Mouse (Mus musculus): Measurements from ENCODE around the gene Nlk. TPM values are rescaled to one million over a fixed set of nuclear protein-coding genes. Genes with fewer than 3 reads are reported as not detected.
A peak's percentile ranks its signal among the peaks of the same experiment; 100 is the strongest.

Gene Nlk
- polyA plus RNA-seq, 1 experiment from 2014 or later = 18.5 TPM

- 0 out of 2 replicates have a peak, but pooled peaks cover 2% of the 10 kb centered on the region for H3K4me1 ChIP-seq
- H3K27ac ChIP-seq (replicated peaks) = no peak overlapping the region
- DNase-seq (ENCODE audit: low spot score) = no peak
- no peaks in the 10 kb centered on the region for H3K36me3 ChIP-seq
- H3K27me3 ChIP-seq (ENCODE audit: low read depth, poor library complexity, severe bottlenecking) = no peaks in the 10 kb centered on the region
- WGBS = 83% methylated on average over 2 of the region's 2 CpGs
- no peaks in the 10 kb centered on the region for H3K9me3 ChIP-seq (replicated peaks)
- no peak overlapping the region for H3K4me3 ChIP-seq
Observed at GRCm38 (mm10) chr11:78721419-78721818, 24.2 kb upstream of the Nlk start.

- H3K4me3 ChIP-seq = no peak overlapping the region
- no peaks in the 10 kb centered on the region for H3K9me3 ChIP-seq (replicated peaks)
- 0 out of 2 replicates have a peak, but pooled peaks cover 2% of the 10 kb centered on the region for H3K4me1 ChIP-seq
- no peaks in the 10 kb centered on the region for H3K36me3 ChIP-seq
- WGBS = 65% methylated on average over 4 of the region's 4 CpGs
- H3K27me3 ChIP-seq (ENCODE audit: low read depth, poor library complexity, severe bottlenecking) = no peaks in the 10 kb centered on the region
- no peak overlapping the region for H3K27ac ChIP-seq (replicated peaks)
- no peak for DNase-seq (ENCODE audit: low spot score)
Observed at GRCm38 (mm10) chr11:78717655-78718054, 20.5 kb upstream of the Nlk start.

DNA sequence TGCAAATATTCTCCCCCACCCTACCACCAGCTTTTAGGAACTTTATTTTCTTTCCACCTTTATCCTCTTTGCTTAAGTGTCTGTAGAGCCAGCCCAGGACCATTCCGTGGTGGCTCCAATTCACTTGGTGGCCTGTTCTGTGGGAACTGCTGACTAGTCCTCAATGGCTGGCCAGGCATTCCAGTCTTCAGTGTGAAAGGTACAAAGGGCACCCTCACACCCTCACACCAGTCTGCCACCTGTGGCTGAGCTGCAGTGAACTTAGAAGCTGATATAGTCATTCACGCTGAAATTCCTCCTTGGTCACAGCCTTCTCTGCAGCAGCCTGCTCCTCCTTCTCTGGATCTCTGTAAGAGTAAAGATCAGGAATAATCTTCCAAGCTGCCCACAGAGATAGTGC lies 11.5 kb upstream of the Nlk start:
- 87% methylated on average over 2 of the region's 2 CpGs for WGBS
- DNase-seq (ENCODE audit: low spot score) = no peak

DNA sequence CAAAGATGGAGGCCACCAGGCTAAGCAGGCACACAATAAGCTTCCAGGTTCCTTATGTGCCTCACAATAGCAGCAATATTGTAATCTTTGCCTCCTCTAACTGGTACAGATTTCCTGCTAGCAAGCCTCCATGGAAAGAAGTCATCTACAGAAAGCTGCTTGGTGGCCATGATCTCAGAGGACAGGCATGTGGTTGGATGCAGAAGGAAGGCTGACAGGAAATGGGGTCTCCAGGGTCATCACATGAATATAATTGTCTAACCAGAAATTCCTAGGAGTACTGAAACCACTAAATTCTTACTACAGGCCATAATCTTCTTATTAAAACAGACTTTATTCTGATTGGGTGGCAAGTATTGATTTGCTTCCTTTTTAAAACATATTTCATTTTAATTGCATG lies 8.9 kb upstream of the Nlk start:
- H3K27me3 ChIP-seq (ENCODE audit: low read depth, poor library complexity, severe bottlenecking) = no peaks in the 10 kb centered on the region
- H3K9me3 ChIP-seq (replicated peaks) = no peaks in the 10 kb centered on the region

More for the DNA sequence above, 11.5 kb upstream of the Nlk start:
- Histone ChIP-seq H3K4me1 (no peaks in the 10 kb centered on the region), H3K4me3 (no peak overlapping the region), H3K27ac (replicated peaks) (no peak overlapping the region), H3K36me3 (no peaks in the 10 kb centered on the region), H3K9me3 (replicated peaks) (no peaks in the 10 kb centered on the region), H3K27me3 (ENCODE audit: low read depth, poor library complexity, severe bottlenecking) (no peaks in the 10 kb centered on the region)

DNA sequence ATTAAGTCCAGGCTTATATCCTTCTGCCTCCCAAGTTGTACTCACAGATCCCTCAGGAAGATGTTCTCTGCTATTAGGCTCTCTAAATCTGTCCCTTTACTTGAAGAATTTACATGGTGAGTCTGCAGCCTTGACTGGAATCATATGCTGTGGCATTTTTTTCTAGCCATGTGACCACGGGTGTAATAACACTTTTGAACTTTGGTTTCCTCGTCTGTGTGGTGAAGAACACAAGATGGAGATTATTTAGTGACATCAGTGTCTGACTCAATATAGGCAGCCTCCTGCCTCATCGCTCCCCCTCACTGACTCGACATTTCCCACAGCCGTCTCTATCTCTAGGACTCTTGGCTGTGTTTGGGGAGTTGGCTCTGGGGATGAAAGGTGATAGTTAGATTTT lies 5.9 kb upstream of the Nlk start:
- DNase-seq (ENCODE audit: low spot score) = no peak
- no peaks in the 10 kb centered on the region for H3K4me1 ChIP-seq
- no peak overlapping the region for H3K27ac ChIP-seq (replicated peaks)
- no peak overlapping the region for H3K4me3 ChIP-seq
- no peaks in the 10 kb centered on the region for H3K9me3 ChIP-seq (replicated peaks)
- 87% methylated on average over 5 of the region's 5 CpGs for WGBS
- H3K36me3 ChIP-seq = no peaks in the 10 kb centered on the region
- H3K27me3 ChIP-seq (ENCODE audit: low read depth, poor library complexity, severe bottlenecking) = peaks cover 5% of the 10 kb centered on the region; the same call in 1 of the 2 replicates

More for the DNA sequence above, 8.9 kb upstream of the Nlk start:
- no peak for DNase-seq (ENCODE audit: low spot score)
- Histone ChIP-seq H3K27ac (replicated peaks) (no peak overlapping the region), H3K36me3 (no peaks in the 10 kb centered on the region), H3K4me3 (no peak overlapping the region), H3K4me1 (no peaks in the 10 kb centered on the region)

DNA sequence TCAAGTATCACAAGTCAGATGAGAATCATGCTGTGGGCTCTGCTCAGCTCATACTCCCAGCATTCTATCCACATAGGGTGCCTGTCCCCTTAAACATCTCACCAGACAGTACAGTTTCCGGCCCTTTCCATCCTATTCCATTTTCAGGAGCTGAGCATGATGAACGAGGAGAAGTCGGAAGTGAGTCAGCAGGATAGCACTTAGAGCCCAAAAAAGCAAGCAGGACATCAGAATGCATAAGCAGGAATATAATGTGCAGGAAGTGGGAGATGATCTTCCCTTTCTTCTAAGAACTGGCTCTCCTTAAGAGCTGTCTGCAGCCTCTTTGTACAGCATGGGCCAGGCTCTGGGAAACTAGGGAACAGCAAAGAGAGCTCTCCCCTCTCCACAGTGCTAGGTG lies 5.1 kb upstream of the Nlk start:
- DNase-seq (ENCODE audit: low spot score) = no peak
- H3K36me3 ChIP-seq = no peaks in the 10 kb centered on the region
- no peaks in the 10 kb centered on the region for H3K9me3 ChIP-seq (replicated peaks)
- WGBS = 85% methylated on average over 3 of the region's 3 CpGs
- H3K27ac ChIP-seq (replicated peaks) = no peak overlapping the region
- peaks cover 5% of the 10 kb centered on the region; the same call in 1 of the 2 replicates for H3K27me3 ChIP-seq (ENCODE audit: low read depth, poor library complexity, severe bottlenecking)
- H3K4me1 ChIP-seq = no peaks in the 10 kb centered on the region
- no peak overlapping the region for H3K4me3 ChIP-seq

- H3K27me3 ChIP-seq (ENCODE audit: low read depth, poor library complexity, severe bottlenecking) = peaks cover 5% of the 10 kb centered on the region; the same call in 1 of the 2 replicates
- peak; percentile 86 for DNase-seq (ENCODE audit: low spot score)
- H3K36me3 ChIP-seq = peaks cover 10% of the 10 kb centered on the region
- peaks cover 34% of the 10 kb centered on the region for H3K4me1 ChIP-seq
- peak overlapping the region; percentile 95 for H3K27ac ChIP-seq (replicated peaks)
- H3K4me3 ChIP-seq = peak overlapping the region; percentile 92
- WGBS = under 1% methylated on average over 12 of the region's 12 CpGs
- H3K9me3 ChIP-seq (replicated peaks) = no peaks in the 10 kb centered on the region
Observed at GRCm38 (mm10) chr11:78697753-78698171, 589 bp upstream of the Nlk start.

- no peak for DNase-seq (ENCODE audit: low spot score)
- H3K27ac ChIP-seq (replicated peaks) = no peak overlapping the region; the same call in 1 of the 2 replicates
- no peaks in the 10 kb centered on the region for H3K27me3 ChIP-seq (ENCODE audit: low read depth, poor library complexity, severe bottlenecking)
- H3K9me3 ChIP-seq (replicated peaks) = no peaks in the 10 kb centered on the region
- 81% methylated on average over 3 of the region's 3 CpGs for WGBS
- peak overlapping the region; percentile 92; the same call in 1 of the 2 replicates for H3K4me3 ChIP-seq
- H3K36me3 ChIP-seq = peaks cover 10% of the 10 kb centered on the region
- H3K4me1 ChIP-seq = peaks cover 52% of the 10 kb centered on the region
Observed at GRCm38 (mm10) chr11:78694249-78694648, 2.9 kb downstream of the Nlk start.

DNA sequence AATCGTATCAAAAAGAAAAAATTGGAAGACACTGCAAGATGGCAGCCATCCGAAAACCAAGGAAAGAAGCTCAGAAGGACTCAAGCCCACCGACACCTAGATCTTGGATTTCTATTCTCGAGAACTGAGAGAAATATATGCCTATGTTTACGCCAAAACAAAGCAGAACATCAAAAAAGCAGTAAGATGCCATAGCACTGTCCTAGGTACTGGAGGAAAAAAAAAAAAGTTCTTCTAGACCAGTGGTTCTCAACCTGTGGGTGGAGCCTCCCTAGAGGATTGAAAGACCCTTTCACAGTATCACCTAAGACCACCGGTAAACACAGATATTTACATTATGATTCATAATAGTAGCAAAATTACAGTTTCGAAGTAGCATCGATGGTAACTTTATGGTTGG lies 3.9 kb downstream of the Nlk start:
- Histone ChIP-seq H3K9me3 (replicated peaks) (no peaks in the 10 kb centered on the region), H3K27ac (replicated peaks) (no peak overlapping the region), H3K36me3 (peaks cover 10% of the 10 kb centered on the region), H3K4me3 (no peak overlapping the region), H3K27me3 (ENCODE audit: low read depth, poor library complexity, severe bottlenecking) (no peaks in the 10 kb centered on the region), H3K4me1 (peaks cover 53% of the 10 kb centered on the region)
- DNase-seq (ENCODE audit: low spot score) = no peak
- 95% methylated on average over 8 of the region's 8 CpGs for WGBS

DNA sequence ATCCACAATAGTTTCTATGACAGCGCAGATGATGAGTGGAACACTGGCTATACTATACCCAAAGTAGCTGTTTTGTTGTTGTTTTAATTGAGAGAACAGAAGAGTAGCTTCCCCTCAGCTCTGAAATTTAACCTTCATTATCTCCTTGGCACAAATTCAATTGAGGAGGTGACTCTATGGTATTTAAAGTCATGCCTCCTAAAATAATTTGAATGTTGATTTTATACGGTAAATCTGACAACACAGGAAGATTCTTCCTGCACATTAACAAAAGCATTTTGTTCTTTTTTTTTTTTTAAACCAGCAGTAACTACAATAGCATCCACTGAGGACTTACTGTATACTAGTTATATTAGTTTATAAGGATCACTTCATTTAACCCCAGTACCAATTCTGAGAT lies 6.0 kb downstream of the Nlk start:
- H3K4me1 ChIP-seq = peaks cover 51% of the 10 kb centered on the region
- H3K36me3 ChIP-seq = peaks cover 10% of the 10 kb centered on the region
- 89% methylated on average over 2 of the region's 2 CpGs for WGBS
- no peak for DNase-seq (ENCODE audit: low spot score)
- H3K9me3 ChIP-seq (replicated peaks) = no peaks in the 10 kb centered on the region
- no peak overlapping the region for H3K4me3 ChIP-seq
- no peak overlapping the region for H3K27ac ChIP-seq (replicated peaks)
- H3K27me3 ChIP-seq (ENCODE audit: low read depth, poor library complexity, severe bottlenecking) = no peaks in the 10 kb centered on the region

GRCm38 (mm10) chr11:78690547-78690946 lies 6.6 kb downstream of the Nlk start:
- Histone ChIP-seq H3K4me1 (peaks cover 44% of the 10 kb centered on the region), H3K9me3 (replicated peaks) (no peaks in the 10 kb centered on the region), H3K27me3 (ENCODE audit: low read depth, poor library complexity, severe bottlenecking) (no peaks in the 10 kb centered on the region), H3K4me3 (no peak overlapping the region), H3K27ac (replicated peaks) (no peak overlapping the region), H3K36me3 (peaks cover 7% of the 10 kb centered on the region)
- 90% methylated on average over 3 of the region's 3 CpGs for WGBS
- DNase-seq (ENCODE audit: low spot score) = no peak

GRCm38 (mm10) chr11:78681058-78681457 lies 16.1 kb downstream of the Nlk start:
- Histone ChIP-seq H3K36me3 (peaks cover 17% of the 10 kb centered on the region), H3K4me3 (no peak overlapping the region), H3K27ac (replicated peaks) (no peak overlapping the region), H3K9me3 (replicated peaks) (no peaks in the 10 kb centered on the region), H3K27me3 (ENCODE audit: low read depth, poor library complexity, severe bottlenecking) (no peaks in the 10 kb centered on the region), H3K4me1 (no peaks in the 10 kb centered on the region)
- 87% methylated on average over 3 of the region's 3 CpGs for WGBS
- DNase-seq (ENCODE audit: low spot score) = no peak

GRCm38 (mm10) chr11:78678761-78679160 lies 18.4 kb downstream of the Nlk start:
- Histone ChIP-seq H3K4me1 (no peaks in the 10 kb centered on the region), H3K36me3 (peaks cover 12% of the 10 kb centered on the region), H3K4me3 (no peak overlapping the region), H3K27ac (replicated peaks) (no peak overlapping the region), H3K27me3 (ENCODE audit: low read depth, poor library complexity, severe bottlenecking) (no peaks in the 10 kb centered on the region), H3K9me3 (replicated peaks) (no peaks in the 10 kb centered on the region)
- DNase-seq (ENCODE audit: low spot score) = no peak
- 89% methylated on average over 2 of the region's 2 CpGs for WGBS

- no peaks in the 10 kb centered on the region for H3K27me3 ChIP-seq (ENCODE audit: low read depth, poor library complexity, severe bottlenecking)
- peak; percentile 12 for DNase-seq (ENCODE audit: low spot score)
- H3K4me3 ChIP-seq = no peak overlapping the region
- 24% methylated on average over 3 of the region's 3 CpGs for WGBS
- H3K9me3 ChIP-seq (replicated peaks) = no peaks in the 10 kb centered on the region
- H3K36me3 ChIP-seq = no peaks in the 10 kb centered on the region
- H3K4me1 ChIP-seq = peaks cover 24% of the 10 kb centered on the region
- H3K27ac ChIP-seq (replicated peaks) = no peak overlapping the region
Observed at GRCm38 (mm10) chr11:78668647-78669046, 28.5 kb downstream of the Nlk start.
